Mouse (Mus musculus) layer of hippocampus, adult 2 months (tissue): ENCODE results near the gene Stx18. TPM values are rescaled to one million over a fixed set of nuclear protein-coding genes. Genes with fewer than 3 reads are reported as not detected.
A peak's percentile ranks its signal among the peaks of the same experiment; 100 is the strongest.

Source experiments
- DNase-seq, 2 experiments: peaks; one replicate each; pipeline ENCODE4 v3.0.0; 2022; ENCODE audit warnings: low spot score in 2 of 2
- H3K27ac ChIP-seq: fragments of 200-600 bp; 2 replicates; pipeline ENCODE4 v1.8.1; 2022
- H3K4me3 ChIP-seq: fragments of 200-600 bp; 2 replicates; pipeline ENCODE4 v1.8.1; 2022; ENCODE audit warnings: mild to moderate bottlenecking
- CTCF ChIP-seq: fragments of 200-600 bp; conservative IDR thresholded peaks from 2 replicates; pipeline ENCODE4 v1.8.1; 2022; ENCODE audit warnings: antibody characterized with exemption, mild to moderate bottlenecking, moderate library complexity
- total RNA-seq, 2 experiments: library from RNA; stranded (reverse); gene quantifications; 2 replicates each; pipeline ENCODE4 v1.2.3; 2021

Gene Stx18
- total RNA-seq, 2 experiments from 2014 or later: 35.8 to 36.1 TPM

DNA sequence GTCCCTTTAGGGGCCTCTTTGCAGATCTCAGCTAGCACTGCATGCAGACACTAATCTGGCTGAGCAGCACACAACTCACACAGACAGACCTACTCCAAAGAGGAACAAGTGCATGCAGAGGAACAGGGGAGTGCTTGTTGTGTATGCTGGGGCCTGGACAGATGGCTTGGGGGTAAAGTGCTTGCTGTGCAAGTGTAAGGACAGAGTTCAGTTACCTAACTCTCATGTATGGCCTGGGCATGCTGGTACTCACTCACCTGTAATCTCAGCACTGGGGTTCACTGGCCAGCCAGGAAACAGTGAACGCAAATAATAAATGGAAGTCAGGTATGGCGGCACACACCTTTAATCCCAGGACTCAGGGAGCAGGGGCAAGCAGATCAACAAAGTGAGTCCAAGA lies 76.0 kb downstream of the Stx18 start:
- no peak overlapping the region for H3K27ac ChIP-seq
- DNase-seq: no peak
- H3K4me3 ChIP-seq: no peak overlapping the region
- no peak for TF ChIP-seq CTCF

DNA sequence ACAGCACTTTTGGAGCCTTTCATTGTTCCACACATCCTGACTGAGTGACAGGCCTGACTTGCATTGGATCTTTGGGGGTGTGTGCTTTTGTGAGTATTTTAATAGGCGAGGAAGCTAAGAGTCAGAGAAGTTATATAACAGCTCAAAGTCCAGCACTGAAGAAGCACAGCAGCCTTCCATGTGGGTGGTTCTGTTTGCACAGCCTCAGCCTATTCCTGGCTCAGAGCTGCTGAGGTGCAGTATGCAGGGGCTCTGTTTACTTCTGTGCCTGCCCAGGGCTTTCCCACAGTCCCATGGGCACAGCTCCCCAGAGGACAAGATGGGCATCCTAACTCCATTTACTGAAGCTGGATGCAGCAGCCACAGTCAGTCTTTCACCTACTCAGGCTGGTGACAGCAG lies 78.5 kb downstream of the Stx18 start:
- Histone ChIP-seq H3K27ac (peak overlapping the region; percentile 46; the same call in 1 of the 2 replicates), H3K4me3 (no peak overlapping the region)
- peak in 1 of 2 experiments; percentile 34 for DNase-seq
- TF ChIP-seq CTCF: no peak

DNA sequence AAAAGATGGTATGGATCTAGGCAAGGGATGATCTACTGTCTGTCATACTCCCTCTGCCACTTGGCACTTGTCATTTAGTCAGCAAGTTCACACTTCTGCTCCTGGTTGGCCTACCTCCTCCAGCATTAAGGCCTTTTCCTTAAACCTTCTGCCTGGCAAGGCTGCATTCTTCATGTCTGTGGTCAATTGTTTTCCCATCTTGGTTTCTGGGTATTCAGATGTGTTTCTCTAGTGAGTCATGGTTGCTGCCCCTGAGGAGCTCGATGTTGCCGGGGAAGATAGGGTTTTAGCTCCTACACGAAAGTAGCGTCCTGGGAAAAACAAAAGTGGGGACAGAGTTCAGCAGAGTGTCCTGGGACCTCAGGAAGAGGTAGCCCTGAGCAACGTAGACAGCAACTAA lies 80.7 kb downstream of the Stx18 start:
- no peak overlapping the region for H3K27ac ChIP-seq
- TF ChIP-seq CTCF: no peak
- no peak overlapping the region for H3K4me3 ChIP-seq
- DNase-seq: no peak

DNA sequence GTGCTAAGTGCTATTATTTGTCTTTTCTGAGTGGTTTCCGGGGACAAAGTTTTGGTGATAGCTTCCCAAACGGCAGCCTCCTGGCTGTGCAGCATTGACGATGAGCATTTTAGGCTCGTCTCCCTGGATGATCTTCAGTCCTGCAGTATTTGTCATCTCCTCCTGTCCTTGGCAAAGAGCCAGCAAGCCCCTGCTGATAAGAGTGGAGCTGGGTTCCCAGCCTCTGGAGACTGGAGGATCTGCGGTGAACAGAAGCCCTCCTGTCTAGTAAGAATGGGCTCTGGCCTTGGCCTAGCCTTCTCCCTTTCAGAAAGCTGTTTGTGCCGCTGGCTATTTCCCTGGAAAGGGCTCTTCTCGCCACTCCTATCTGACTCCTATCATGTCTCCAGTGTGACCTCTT lies 83.2 kb downstream of the Stx18 start:
- Histone ChIP-seq H3K27ac (no peak overlapping the region), H3K4me3 (no peak overlapping the region)
- no peak for DNase-seq
- no peak for TF ChIP-seq CTCF

DNA sequence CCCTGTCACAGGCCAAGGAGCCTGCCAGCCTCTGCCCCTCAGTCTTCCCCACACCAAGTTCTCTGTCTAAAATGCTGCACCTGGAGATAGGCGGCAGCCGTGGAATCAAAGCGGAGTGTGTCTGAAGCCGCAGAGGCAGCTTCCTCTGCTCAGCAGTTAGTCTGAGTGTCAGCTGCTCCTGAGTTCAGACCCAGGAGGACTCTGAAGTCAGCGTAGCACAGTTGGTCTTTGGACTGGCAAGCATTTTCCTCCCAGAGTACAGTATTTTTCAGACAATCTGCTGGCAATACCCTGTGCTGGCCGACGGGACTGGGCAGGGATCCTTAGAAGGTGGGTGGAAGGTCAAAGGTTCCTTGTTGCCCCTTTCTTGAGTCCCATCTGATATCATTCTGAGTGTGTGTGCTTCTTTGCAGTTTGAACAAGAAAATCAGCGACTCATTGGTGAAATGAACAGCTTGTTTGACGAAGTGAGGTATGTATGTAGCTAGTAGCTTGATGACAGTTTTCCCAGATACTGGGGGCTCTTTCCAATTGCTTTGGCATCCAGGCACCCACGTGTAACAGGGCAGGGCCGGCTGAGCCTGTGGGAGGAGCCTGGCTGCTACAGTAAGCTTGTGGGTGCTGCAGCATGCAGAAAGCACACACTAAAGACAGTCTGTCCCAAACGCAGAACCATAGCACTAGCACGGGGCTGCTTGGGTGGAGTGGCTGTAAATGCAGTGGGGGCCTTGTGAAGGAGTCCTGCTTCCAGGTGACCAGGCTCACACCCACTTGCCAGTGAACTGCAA lies 88.2 kb downstream of the Stx18 start:
- no peak for TF ChIP-seq CTCF
- peak; percentile 50 to 72 for DNase-seq

DNA sequence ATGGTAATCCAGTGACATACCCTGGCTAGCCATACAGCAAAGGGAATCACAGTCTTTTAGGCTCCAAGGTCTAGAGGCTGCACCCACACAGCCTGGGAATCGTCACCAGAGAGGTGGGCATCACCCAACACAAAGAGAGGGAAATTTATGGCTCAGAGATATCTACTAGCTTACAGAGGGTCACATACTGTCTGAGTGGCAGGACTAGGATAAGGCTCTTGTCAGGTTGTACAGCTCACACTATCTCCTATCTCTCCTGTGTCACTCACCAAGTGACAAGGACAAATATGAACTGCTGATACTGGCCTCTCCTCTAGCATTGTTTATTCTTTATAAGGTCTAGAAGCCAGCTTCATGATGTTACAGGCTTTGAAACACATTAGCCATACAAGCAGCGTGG lies 90.8 kb downstream of the Stx18 start:
- no peak for TF ChIP-seq CTCF
- Histone ChIP-seq H3K4me3 (no peak overlapping the region), H3K27ac (no peak overlapping the region)
- DNase-seq: no peak

More for the DNA sequence above, 88.2 kb downstream of the Stx18 start:
- H3K27ac ChIP-seq: peak overlapping the region; percentile 64
- H3K4me3 ChIP-seq: no peak overlapping the region

DNA sequence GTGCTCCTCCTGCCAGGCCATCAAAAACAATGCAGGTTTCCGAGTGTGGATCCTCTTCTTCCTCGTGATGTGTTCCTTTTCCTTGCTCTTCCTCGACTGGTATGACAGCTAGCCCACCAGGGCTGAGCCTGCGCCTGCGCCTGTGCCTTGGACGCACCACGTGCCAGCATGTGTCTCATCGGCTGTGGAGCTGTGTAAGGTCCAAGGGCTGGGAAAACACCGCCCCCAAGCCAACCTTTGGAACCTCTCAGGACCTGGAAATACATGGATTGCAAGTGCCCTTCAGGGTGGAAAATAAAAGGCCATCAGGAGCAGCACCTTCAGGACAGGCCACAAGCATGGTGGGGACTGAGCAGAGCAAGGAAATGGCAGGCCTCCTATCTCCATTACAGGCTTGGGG lies 97.7 kb downstream of the Stx18 start:
- no peak overlapping the region for H3K27ac ChIP-seq
- no peak for TF ChIP-seq CTCF
- H3K4me3 ChIP-seq: no peak overlapping the region
- no peak for DNase-seq

DNA sequence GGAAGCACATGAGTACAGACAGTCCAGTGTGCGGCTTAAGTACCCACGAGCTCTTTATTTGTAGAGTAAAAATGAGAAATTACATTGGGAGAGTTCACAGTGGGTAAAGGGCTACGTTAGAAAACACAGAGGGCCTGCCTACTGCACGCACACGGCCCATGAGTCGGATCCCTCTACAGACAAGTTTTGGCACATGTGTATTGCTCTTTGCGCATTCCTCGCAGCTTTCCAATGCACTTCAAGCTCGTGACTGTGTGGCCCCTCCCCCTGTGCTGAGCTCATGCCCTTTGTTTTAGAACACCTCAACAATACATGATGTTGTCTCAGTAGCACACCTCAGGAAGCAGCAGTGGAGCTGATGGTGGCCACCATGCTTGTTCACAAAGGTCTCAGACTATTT lies 98.6 kb downstream of the Stx18 start:
- Histone ChIP-seq H3K4me3 (no peak overlapping the region), H3K27ac (0 out of 2 replicates have a peak overlapping the region, but pooled peaks have one; percentile 5)
- TF ChIP-seq CTCF: no peak
- DNase-seq: no peak

DNA sequence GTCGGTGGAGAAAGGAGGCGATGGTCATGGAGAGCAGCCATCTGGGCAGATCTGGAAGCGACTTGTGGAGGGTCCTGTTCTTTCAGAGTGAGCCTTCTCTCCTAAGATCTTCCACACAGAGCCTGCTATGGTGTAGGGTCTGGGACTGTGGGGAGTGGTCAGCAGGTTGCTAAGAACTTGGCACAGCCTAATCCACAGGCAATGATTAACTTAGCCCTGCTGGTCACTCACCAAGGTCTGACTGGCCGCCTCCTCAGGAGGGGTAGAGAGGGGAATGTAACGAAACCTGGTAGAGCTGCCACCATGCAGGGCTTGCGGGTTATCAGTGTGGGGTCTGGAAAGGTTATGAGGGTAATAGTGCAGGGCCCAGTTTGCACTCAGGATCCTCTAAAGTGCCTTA lies 102.4 kb downstream of the Stx18 start:
- no peak for DNase-seq
- Histone ChIP-seq H3K4me3 (no peak overlapping the region), H3K27ac (no peak overlapping the region)
- TF ChIP-seq CTCF: no peak

DNA sequence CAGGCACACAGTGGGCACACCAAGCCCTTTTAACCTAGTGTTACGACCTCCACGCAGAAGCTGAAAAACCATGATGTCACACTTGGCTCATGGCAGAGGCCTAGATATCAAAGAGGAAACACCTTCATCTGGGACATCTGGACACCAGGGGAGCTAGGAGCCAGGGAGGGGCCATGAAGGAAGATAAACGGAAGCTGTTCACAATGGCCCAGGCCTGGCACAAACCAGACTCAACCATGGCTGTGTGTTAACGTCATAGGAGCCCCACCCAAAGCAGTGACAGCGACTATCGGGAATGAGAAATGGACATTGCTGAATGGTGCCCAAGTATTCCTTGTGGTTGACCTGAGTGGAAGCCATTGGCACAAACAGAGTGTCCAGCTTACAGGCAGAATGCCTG lies 108.0 kb downstream of the Stx18 start:
- DNase-seq: no peak
- Histone ChIP-seq H3K27ac (no peak overlapping the region), H3K4me3 (no peak overlapping the region)
- TF ChIP-seq CTCF: no peak

DNA sequence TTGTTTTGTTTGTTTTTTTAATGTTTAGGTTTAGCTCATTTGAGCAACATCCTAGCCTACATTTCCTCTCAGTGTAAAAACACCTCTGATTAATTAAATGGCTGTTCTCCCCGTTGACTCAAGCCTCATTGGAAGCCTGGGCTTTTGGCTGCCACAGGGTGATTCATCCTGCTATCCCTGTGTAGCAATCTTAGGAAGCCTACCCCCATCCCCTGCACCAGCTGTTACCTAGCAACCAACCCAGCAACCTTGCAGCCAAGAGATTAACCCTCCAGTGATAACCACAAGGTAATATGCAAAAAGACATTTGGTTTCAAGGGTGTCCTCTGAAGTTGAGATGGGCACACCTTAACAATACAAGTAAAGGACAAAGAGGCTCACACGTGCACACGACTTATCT lies 112.7 kb downstream of the Stx18 start:
- TF ChIP-seq CTCF: no peak
- Histone ChIP-seq H3K4me3 (peak overlapping the region; percentile 17; the same call in 1 of the 2 replicates), H3K27ac (peak overlapping the region; percentile 89)
- peak; percentile 61 to 78 for DNase-seq

DNA sequence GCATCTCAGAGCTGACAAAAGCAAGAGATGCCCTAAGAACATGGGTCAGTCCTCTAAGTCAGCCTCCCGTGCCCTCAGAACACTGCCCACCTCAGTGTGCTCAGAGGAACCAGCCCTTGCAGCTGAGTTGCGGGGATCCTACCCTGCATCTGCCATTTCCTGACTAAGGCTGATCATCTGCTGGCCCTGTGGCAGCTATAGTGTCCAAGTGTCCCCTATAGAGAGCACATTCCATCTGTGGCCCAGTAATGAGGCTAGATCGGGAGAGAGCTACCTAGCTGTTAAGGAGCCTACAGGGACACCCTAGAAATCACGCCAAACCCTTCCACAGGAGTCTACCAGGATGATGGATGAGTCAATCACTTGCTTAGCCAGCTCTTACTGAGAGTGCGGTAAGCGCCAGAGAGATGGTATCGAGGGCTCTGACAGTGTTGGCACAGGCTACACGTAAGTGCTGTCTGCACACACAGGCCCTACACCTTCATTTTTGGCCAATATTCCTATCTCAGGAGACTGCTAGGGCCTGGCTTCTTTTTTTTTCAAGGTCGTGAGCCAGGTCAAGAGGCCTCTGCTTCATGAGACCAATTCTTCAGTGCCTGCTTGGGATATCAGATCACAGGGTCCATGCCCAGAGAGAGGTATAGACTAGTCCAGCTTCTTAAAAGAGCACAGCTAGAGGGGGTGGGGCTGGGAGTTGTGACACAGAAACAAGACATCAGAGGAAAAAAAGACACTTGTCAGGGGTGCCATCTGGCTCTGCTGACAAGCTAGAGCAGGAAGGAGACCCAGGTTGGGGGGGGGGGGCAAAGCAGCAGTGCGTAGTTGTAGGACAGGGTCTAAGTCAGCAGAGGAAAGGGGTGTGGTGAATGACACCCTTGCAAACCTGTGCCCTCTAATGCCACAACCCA lies 113.9 kb downstream of the Stx18 start:
- Histone ChIP-seq H3K4me3 (no peak overlapping the region), H3K27ac (peak overlapping the region; percentile 89)
- no peak for DNase-seq
- TF ChIP-seq CTCF: no peak

DNA sequence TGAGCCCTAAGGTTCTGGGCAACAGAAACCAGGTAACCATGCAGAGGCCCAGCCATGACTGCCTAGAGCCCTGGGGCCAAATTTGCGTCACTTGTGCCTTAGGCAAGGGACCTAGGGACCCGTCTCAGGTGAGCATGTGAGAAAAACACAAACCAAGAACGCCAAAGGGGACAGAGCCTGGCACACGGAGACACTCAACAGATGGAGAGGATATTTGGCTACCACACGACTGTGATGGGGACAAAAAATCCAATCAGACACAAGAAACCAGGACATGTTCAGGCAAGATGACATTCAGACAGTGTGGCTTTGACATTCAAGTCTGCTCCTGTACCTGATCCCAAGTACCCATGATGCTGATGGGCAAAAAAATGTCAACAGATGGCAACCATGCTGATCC lies 115.1 kb downstream of the Stx18 start:
- peak overlapping the region; percentile 89 for H3K27ac ChIP-seq
- no peak overlapping the region; the same call in 1 of the 2 replicates for H3K4me3 ChIP-seq
- TF ChIP-seq CTCF: no peak
- no peak for DNase-seq
